Mouse (Mus musculus) gastrocnemius, postnatal 25 days (tissue): ENCODE data around the gene Calm3. TPM values are rescaled to one million over a fixed set of nuclear protein-coding genes. Genes with fewer than 3 reads are reported as not detected.

Experiments
- total RNA-seq, 2 experiments: library from RNA; stranded (reverse); gene quantifications; 1 replicate in 1 of 2; 2 replicates in 1 of 2; pipeline ENCODE4 v1.2.3; 2021

The Calm3 gene
- total RNA-seq, 2 experiments from 2014 or later = 257 to 291 TPM

Other genes starting within 250 kb of the Calm3 start
- gene Ceacam15, start 248.4 kb downstream of the Calm3 start, total RNA-seq = not detected
- gene Ceacam9, start 202.2 kb downstream of the Calm3 start, total RNA-seq = not detected
- 10 to 100 TPM; 52.5 to 56.7 TPM for gene Ap2s1, start 185.7 kb downstream of the Calm3 start, total RNA-seq
- 10 to 100 TPM; 14.2 to 47.4 TPM for gene Slc1a5, start 142.8 kb downstream of the Calm3 start, total RNA-seq
- 10 to 100 TPM; 13.2 to 22.4 TPM for gene Strn4, start 108.2 kb downstream of the Calm3 start, total RNA-seq
- gene Fkrp, start 107.4 kb downstream of the Calm3 start, total RNA-seq = 10 to 100 TPM; 35.7 to 42.3 TPM
- gene Prkd2, start 81.2 kb downstream of the Calm3 start, total RNA-seq = 1 to 10 TPM; 5.0 to 5.3 TPM
- gene Dact3, start 48.8 kb downstream of the Calm3 start, total RNA-seq = 1 to 10 TPM; 1.9 to 2.3 TPM
- gene Gng8, start 32.3 kb downstream of the Calm3 start, total RNA-seq = not detected
- 1 to 10 TPM in 1 of 2 experiments, under 1 TPM in 1; 0.97 to 1.3 TPM for gene Ptgir, start 17.6 kb downstream of the Calm3 start, total RNA-seq
- 1 to 10 TPM; 2.3 to 3.3 TPM for gene Pnmal2, start 20.6 kb upstream of the Calm3 start, total RNA-seq
- not detected for gene Pnmal1, start 35.6 kb upstream of the Calm3 start, total RNA-seq
- not detected for gene Gm42372, start 59.0 kb upstream of the Calm3 start, total RNA-seq
- gene Ccdc8, start 68.6 kb upstream of the Calm3 start, total RNA-seq = 1 to 10 TPM; 1.7 to 2.6 TPM
- gene Ppp5c, start 103.8 kb upstream of the Calm3 start, total RNA-seq = 10 to 100 TPM; 59.8 to 68.1 TPM
- 1 to 10 TPM in 1 of 2 experiments, under 1 TPM in 1; 0.97 to 1.3 TPM for gene Hif3a, start 138.3 kb upstream of the Calm3 start, total RNA-seq
- gene Psg16, start 149.9 kb upstream of the Calm3 start, total RNA-seq = under 1 TPM; 0.08 to 0.10 TPM
- not detected for gene Ceacam3, start 226.2 kb upstream of the Calm3 start, total RNA-seq